Mouse (Mus musculus) limb, embryonic 13.5 days (tissue): ENCODE data around the gene Gaa. TPM values are rescaled to one million over a fixed set of nuclear protein-coding genes. Genes with fewer than 3 reads are reported as not detected.
"Not testable (repeated sequence)": the region's sequence is repeated elsewhere in the genome, so short reads cannot be mapped to it uniquely, and the experiment has no call there.

Source experiments
- ATAC-seq: fragments of 200-750 bp; cut with Nextera tagmentation; 2 replicates; pipeline ENCODE4 v1.8.0; 2017; ENCODE audit warnings: low read depth, moderate number of reproducible peaks, moderate TSS enrichment; ENCODE audit not compliant: low FRiP score
- H3K27ac ChIP-seq: fragments of 300-500 bp; sonication (generic); 2 replicates; pipeline ENCODE4 v1.5.1; 2015; ENCODE audit warnings: inconsistent platforms, mild to moderate bottlenecking, moderate library complexity
- H3K27me3 ChIP-seq: fragments of 300-500 bp; sonication (generic); 2 replicates; pipeline ENCODE4 v1.6.1; 2015; ENCODE audit warnings: mild to moderate bottlenecking, inconsistent platforms
- H3K36me3 ChIP-seq: fragments of 300-500 bp; sonication (generic); 2 replicates; pipeline ENCODE4 v1.6.1; 2015; ENCODE audit warnings: inconsistent platforms, mild to moderate bottlenecking, moderate library complexity
- H3K4me1 ChIP-seq: fragments of 300-500 bp; sonication (generic); 2 replicates; pipeline ENCODE4 v1.6.1; 2015; ENCODE audit warnings: inconsistent platforms
- H3K4me2 ChIP-seq: fragments of 300-500 bp; sonication (generic); replicated peaks from 2 replicates; pipeline ENCODE4 v1.6.1; 2015; ENCODE audit warnings: inconsistent platforms, mild to moderate bottlenecking, moderate library complexity
- H3K4me3 ChIP-seq: fragments of 300-500 bp; sonication (generic); 2 replicates; pipeline ENCODE4 v1.5.1; 2015; ENCODE audit warnings: moderate library complexity, mild to moderate bottlenecking, inconsistent platforms
- H3K9ac ChIP-seq: fragments of 300-500 bp; sonication (generic); 2 replicates; pipeline ENCODE4 v1.6.1; 2015; ENCODE audit warnings: mild to moderate bottlenecking, inconsistent platforms
- H3K9me3 ChIP-seq: fragments of 300-500 bp; sonication (generic); 2 replicates; pipeline ENCODE4 v1.6.1; 2016; ENCODE audit warnings: inconsistent platforms
- WGBS: fragments of 180-500 bp; shearing (Covaris S2); methylation state at CpG from one replicate; pipeline ENCODE4 v1.1.7; 2015; 5-methylcytosine and 5-hydroxymethylcytosine counted together
- polyA plus RNA-seq: library from polyadenylated mRNA; unstranded; fragments of >200 nt; fragmentation: Nextera tagmentation; extraction: Ambion mirVana; gene quantifications from 2 replicates; pipeline ENCODE4 v1.2.1, GENCODE M21; 2015

Gene Gaa
- polyA plus RNA-seq, 1 experiment from 2014 or later = 69.9 TPM

DNA sequence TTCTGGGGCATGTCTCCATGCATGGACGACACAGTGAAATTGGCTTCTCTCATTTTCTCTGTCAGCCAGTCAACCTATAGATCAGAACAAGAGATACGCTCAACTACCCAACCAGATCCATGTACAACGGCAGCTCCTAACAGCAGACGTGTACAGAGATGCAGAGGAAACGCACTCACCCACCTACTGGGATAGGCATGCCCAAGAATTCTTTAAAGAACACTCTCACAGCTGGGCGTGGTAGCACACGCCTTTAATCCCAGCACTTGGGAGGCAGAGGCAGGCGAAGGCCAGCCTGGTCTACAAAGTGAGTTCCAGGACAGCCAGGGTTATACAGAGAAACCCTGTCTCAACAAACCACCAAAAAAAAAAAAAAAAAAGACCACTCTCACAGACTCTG lies 25.2 kb downstream of the Gaa start:
- ATAC-seq, H3K27ac ChIP-seq, H3K4me2 ChIP-seq, H3K9ac ChIP-seq, H3K4me3 ChIP-seq, H3K9me3 ChIP-seq, H3K4me1 ChIP-seq, H3K27me3 ChIP-seq: not testable (repeated sequence)
- peaks cover 98% of the 10 kb centered on the region for H3K36me3 ChIP-seq
- WGBS = 95% methylated on average over 8 of the region's 8 CpGs

GRCm38 (mm10) chr11:119297996-119298395 lies 30.3 kb downstream of the Gaa start:
- Histone ChIP-seq H3K9ac (peak overlapping the region; percentile 99; the same call in 1 of the 2 replicates), H3K4me3 (peak overlapping the region; percentile 98; the same call in 1 of the 2 replicates), H3K4me2 (peak overlapping the region; percentile 87), H3K9me3 (no peaks in the 10 kb centered on the region), H3K27me3 (no peaks in the 10 kb centered on the region), H3K36me3 (peaks cover 52% of the 10 kb centered on the region), H3K4me1 (peaks cover 21% of the 10 kb centered on the region), H3K27ac (no peak overlapping the region)
- ATAC-seq = no peak
- 89% methylated on average over 6 of the region's 6 CpGs for WGBS

DNA sequence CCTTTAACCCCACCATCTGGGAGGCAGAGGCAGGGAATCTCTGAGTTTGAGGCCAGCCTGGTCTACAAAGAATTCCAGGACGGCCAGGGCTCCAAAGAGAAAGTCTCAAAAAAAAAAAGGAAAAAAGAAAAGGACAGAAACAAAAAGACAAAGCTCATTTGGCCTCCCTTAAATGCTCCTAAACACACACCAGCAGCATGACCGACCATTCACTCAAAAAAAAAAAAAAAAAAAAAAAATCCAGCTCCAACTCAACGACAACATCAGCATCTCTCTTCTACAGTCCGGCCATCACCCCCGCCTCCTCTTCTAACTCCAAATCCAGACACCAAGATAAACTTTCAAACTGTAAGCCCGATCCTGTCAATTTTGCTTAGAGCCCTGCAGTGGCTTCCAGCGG lies 31.2 kb downstream of the Gaa start:
- Histone ChIP-seq H3K27me3 (no peaks in the 10 kb centered on the region), H3K9me3 (no peaks in the 10 kb centered on the region), H3K9ac (peak overlapping the region; percentile 99), H3K4me3 (peak overlapping the region; percentile 98), H3K4me1 (peaks cover 21% of the 10 kb centered on the region), H3K36me3 (peaks cover 42% of the 10 kb centered on the region), H3K27ac (no peak overlapping the region; the same call in 1 of the 2 replicates), H3K4me2 (peak overlapping the region; percentile 87)
- WGBS = 16% methylated on average over 7 of the region's 7 CpGs
- ATAC-seq = no peak

DNA sequence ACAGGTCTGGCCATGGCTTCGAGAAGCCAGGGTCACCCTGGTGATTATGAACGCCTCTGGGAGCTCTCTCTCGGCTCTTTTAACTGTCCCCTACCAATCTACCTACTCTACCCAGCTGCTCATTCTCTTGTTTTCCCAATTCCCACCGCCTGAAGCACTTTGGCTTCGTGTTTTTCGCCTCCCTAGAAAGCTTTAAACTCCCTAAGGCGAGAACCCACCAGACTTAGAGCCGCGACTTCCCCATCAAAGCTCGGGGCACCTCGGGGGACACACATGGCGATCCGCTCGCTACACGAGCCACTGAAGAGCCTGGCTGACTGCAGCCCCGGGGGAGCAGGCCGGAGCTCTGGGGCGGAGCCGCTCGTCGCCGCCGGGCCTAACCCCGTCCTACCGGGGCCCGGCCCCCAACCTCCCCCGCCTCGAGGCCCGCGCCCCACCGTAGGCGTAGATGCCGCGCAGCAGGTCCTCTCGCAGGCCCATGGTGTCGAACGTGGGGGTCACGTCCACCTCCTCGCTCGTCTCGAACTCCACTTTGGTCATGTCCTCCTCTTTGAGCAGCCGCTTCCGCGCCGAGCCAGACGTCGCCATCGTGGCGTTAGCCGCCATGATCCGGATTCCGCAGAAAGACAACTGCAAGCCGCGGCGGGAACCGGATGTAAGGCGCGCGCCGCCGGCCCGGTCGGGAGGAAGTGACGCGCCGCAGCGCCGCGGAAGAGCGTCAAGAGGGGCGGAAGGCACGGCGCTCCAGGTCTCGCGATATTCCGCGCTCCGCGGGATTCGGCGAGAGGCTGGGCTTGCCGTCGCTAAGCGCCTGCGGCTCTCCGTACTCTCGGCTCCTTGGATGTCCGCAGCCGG lies 31.9 kb downstream of the Gaa start, which contains the start of gene Eif4a3:
Eif4a3 (minus strand) TSS at position 699 of the 855 bp plus-strand sequence.
- peaks cover 21% of the 10 kb centered on the region for H3K4me1 ChIP-seq
- peaks cover 7% of the 10 kb centered on the region; the same call in 1 of the 2 replicates for H3K27me3 ChIP-seq
- ATAC-seq = peak; percentile 95
- H3K4me3 ChIP-seq = peak within 1 kb of the TSS; percentile 98
- WGBS = under 1% methylated on average over 89 of the region's 89 CpGs
- H3K4me2 ChIP-seq = peak within 1 kb of the TSS; percentile 87
- no peaks in the 10 kb centered on the region for H3K9me3 ChIP-seq
- peak within 1 kb of the TSS; percentile 84 for H3K27ac ChIP-seq
- peaks cover 35% of the 10 kb centered on the region for H3K36me3 ChIP-seq
- H3K9ac ChIP-seq = peak within 1 kb of the TSS; percentile 99

- Histone ChIP-seq H3K27ac (peak overlapping the region; percentile 84), H3K9me3 (no peaks in the 10 kb centered on the region), H3K9ac (peak overlapping the region; percentile 99), H3K4me1 (peaks cover 21% of the 10 kb centered on the region), H3K4me3 (peak overlapping the region; percentile 98), H3K27me3 (peaks cover 13% of the 10 kb centered on the region; the same call in 1 of the 2 replicates), H3K36me3 (peaks cover 28% of the 10 kb centered on the region), H3K4me2 (peak overlapping the region; percentile 86)
- no peak for ATAC-seq
- 2% methylated on average over 31 of the region's 31 CpGs for WGBS
These were observed 32.7 kb downstream of the Gaa start for GRCm38 (mm10) chr11:119300246-119300935.

- Histone ChIP-seq H3K27ac (no peak overlapping the region), H3K36me3 (peaks cover 22% of the 10 kb centered on the region), H3K4me1 (peaks cover 21% of the 10 kb centered on the region), H3K9ac (peak overlapping the region; percentile 99), H3K27me3 (peaks cover 13% of the 10 kb centered on the region; the same call in 1 of the 2 replicates), H3K4me3 (peak overlapping the region; percentile 98), H3K4me2 (peak overlapping the region; percentile 86; the same call in 1 of the 2 replicates), H3K9me3 (no peaks in the 10 kb centered on the region)
- WGBS = 29% methylated on average over 2 of the region's 2 CpGs
- ATAC-seq = no peak
These were observed 33.3 kb downstream of the Gaa start for GRCm38 (mm10) chr11:119300986-119301385.

- Histone ChIP-seq H3K27me3 (peaks cover 17% of the 10 kb centered on the region; the same call in 1 of the 2 replicates), H3K9ac (no peak overlapping the region), H3K9me3 (no peaks in the 10 kb centered on the region), H3K4me3 (no peak overlapping the region), H3K4me1 (peaks cover 25% of the 10 kb centered on the region), H3K27ac (no peak overlapping the region), H3K4me2 (no peak overlapping the region), H3K36me3 (no peaks in the 10 kb centered on the region)
- no peak for ATAC-seq
- WGBS = 40% methylated on average over 16 of the region's 16 CpGs
These were observed 37.4 kb downstream of the Gaa start for GRCm38 (mm10) chr11:119304904-119305712.

- H3K4me3 ChIP-seq = no peak overlapping the region
- H3K9me3 ChIP-seq = no peaks in the 10 kb centered on the region
- WGBS = 46% methylated on average over 13 of the region's 13 CpGs
- H3K4me2 ChIP-seq = peak overlapping the region; percentile 38; the same call in 1 of the 2 replicates
- H3K4me1 ChIP-seq = peaks cover 16% of the 10 kb centered on the region
- H3K27ac ChIP-seq = 0 out of 2 replicates have a peak overlapping the region, but pooled peaks have one; percentile 45
- peaks cover 27% of the 10 kb centered on the region for H3K27me3 ChIP-seq
- 0 out of 2 replicates have a peak overlapping the region, but pooled peaks have one; percentile 43 for H3K9ac ChIP-seq
- no peaks in the 10 kb centered on the region for H3K36me3 ChIP-seq
- ATAC-seq = no peak
These were observed 39.3 kb downstream of the Gaa start for GRCm38 (mm10) chr11:119306762-119307657.

- ATAC-seq = no peak
- H3K4me1 ChIP-seq = peaks cover 16% of the 10 kb centered on the region
- peaks cover 27% of the 10 kb centered on the region for H3K27me3 ChIP-seq
- H3K4me2 ChIP-seq = peak within 1 kb of the TSS; percentile 38
- H3K4me3 ChIP-seq = no peak within 1 kb of the TSS
- 35% methylated on average over 1 of the region's 1 CpGs for WGBS
- H3K36me3 ChIP-seq = no peaks in the 10 kb centered on the region
- H3K9me3 ChIP-seq = no peaks in the 10 kb centered on the region
- H3K9ac ChIP-seq = peak within 1 kb of the TSS; percentile 43; the same call in 1 of the 2 replicates
- H3K27ac ChIP-seq = peak within 1 kb of the TSS; percentile 45; the same call in 1 of the 2 replicates
These were observed 39.9 kb downstream of the Gaa start, which contains the start of gene Card14 for GRCm38 (mm10) chr11:119307658-119307867. TSS of gene Card14 (plus strand) at chr11:119307768.

DNA sequence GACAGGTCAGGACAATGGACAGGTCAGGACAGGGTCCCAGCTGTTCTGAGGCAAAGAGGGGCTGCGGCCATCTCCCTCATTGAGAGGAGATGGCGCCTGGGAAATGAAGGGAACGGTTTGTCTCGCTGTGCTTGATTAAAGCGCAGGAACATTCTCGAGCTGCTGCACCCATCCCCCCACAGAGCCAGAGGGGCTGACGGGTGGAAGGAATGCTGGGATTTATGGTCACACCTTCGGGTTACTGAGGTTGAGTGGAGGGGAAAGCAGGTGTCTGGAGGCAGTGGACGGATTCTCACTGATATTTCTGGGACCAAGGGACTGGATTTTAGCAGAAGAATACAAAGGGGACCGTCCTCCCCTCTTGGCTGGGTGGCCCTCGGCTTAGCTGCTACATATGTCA lies 40.2 kb downstream of the Gaa start:
- Histone ChIP-seq H3K27ac (peak overlapping the region; percentile 45; the same call in 1 of the 2 replicates), H3K9ac (peak overlapping the region; percentile 43; the same call in 1 of the 2 replicates), H3K36me3 (no peaks in the 10 kb centered on the region), H3K4me2 (peak overlapping the region; percentile 38), H3K4me1 (peaks cover 16% of the 10 kb centered on the region), H3K9me3 (no peaks in the 10 kb centered on the region), H3K27me3 (peaks cover 27% of the 10 kb centered on the region), H3K4me3 (no peak overlapping the region)
- no peak for ATAC-seq
- WGBS = 11% methylated on average over 11 of the region's 11 CpGs

DNA sequence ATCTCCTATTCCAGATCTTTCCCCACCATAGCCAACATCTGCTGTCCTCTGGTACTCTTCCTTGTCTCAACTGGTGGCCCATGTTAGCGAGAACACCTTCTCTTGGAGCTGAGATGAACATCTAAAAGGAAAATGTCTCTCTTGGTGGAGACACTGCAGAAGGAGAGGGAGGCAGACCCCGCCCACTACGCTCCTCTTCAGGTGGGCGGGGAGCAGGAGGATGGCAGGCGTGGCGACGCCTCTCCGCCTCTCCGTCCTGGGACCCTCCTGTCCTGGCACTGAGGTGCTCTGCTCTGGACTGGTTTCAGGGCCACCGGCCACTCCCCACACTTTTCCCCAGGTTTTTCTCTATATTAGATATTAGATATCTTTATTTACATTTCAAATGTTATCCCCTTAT lies 42.9 kb downstream of the Gaa start:
- WGBS = 16% methylated on average over 10 of the region's 10 CpGs
- no peak overlapping the region for H3K4me2 ChIP-seq
- no peak for ATAC-seq

More for the DNA sequence above, 42.9 kb downstream of the Gaa start:
- Histone ChIP-seq H3K9ac (no peak overlapping the region), H3K27ac (no peak overlapping the region), H3K4me3 (no peak overlapping the region), H3K36me3 (no peaks in the 10 kb centered on the region), H3K4me1 (peaks cover 16% of the 10 kb centered on the region), H3K27me3 (peaks cover 15% of the 10 kb centered on the region), H3K9me3 (no peaks in the 10 kb centered on the region)
